In genomic region chr4:87723448-87723847, GRCm38 (mm10) we compare ENCODE assay signal across 32 mouse cellular contexts.
A peak's percentile ranks its signal among the peaks of the same experiment; 100 is the strongest.
DNase-seq lines count a peak whose midpoint lies in the region; ATAC-seq and TF ChIP-seq lines count a peak whose summit lies in the region.
"Had no signal": no experiment of that assay in that cellular context is flagged by ENCODE, and none has a peak within 500 bp of the region (broad histone marks: within the 10 kb centered on the region; RNA-seq: fewer than 3 reads in every experiment).

No protein-coding gene starts in this region.

- H3K4me3 ChIP-seq in layer of hippocampus, adult 2 months = no peak overlapping the region
- no peak overlapping the region for H3K4me3 ChIP-seq in hindbrain, embryonic 14.5 days (replicated peaks; ENCODE audit: low read length)
- H3K4me3 ChIP-seq: embryonic facial prominence, embryonic 12.5 days; erythroblast, embryonic 14.5 days; forebrain, embryonic 12.5 days; heart, embryonic 12.5 days; neural tube, embryonic 15.5 days had no signal

- 38% methylated on average over 6 of the region's 6 CpGs for WGBS in hindbrain, embryonic 14.5 days

- H3K36me3 ChIP-seq in hindbrain, embryonic 14.5 days (replicated peaks; ENCODE audit: control insufficient read depth, insufficient read depth) = no peaks in the 10 kb centered on the region
- H3K36me3 ChIP-seq: embryonic facial prominence, embryonic 12.5 days; forebrain, embryonic 12.5 days; G1E; heart, embryonic 12.5 days; neural tube, embryonic 15.5 days had no signal

- peak; percentile 29 to 39 for DNase-seq in layer of hippocampus, adult 2 months (ENCODE audit: low spot score in 2 of 2)
- no peak for DNase-seq in layer of hippocampus, postnatal 25 days (ENCODE audit: extremely low spot score in 1 of 2, low spot score in 1 of 2)
- peak; percentile 36 for DNase-seq in hindbrain, embryonic 14.5 days (ENCODE audit: low spot score)
- peak; percentile 49 for DNase-seq in mesoderm, embryonic 11.5 days (ENCODE audit: low read depth, low spot score)
- peak; percentile 28 for DNase-seq in retina, postnatal 1 day
- DNase-seq in kidney, adult 8-10 months = no peak
- no peak for DNase-seq in heart, postnatal 25 days (ENCODE audit: low spot score)
- DNase-seq: adrenal gland, postnatal 36 days; B cell, adult 2 months; cerebellum, adult 11-12 months; cerebellum, postnatal 10 days; gastrocnemius, postnatal 10 days; heart, postnatal 10 days; kidney, adult 18-20 months; layer of hippocampus, postnatal 36 days; liver, postnatal 0 days; right cerebral cortex, postnatal 14 days; thymus, adult 2 months had no signal

- no peaks in the 10 kb centered on the region for H3K9me3 ChIP-seq in hindbrain, embryonic 14.5 days (ENCODE audit: control insufficient read depth, low read length)
- H3K9me3 ChIP-seq: embryonic facial prominence, embryonic 12.5 days; forebrain, embryonic 12.5 days; G1E; heart, embryonic 12.5 days; neural tube, embryonic 15.5 days had no signal

- H3K27ac ChIP-seq in layer of hippocampus, adult 2 months = no peak overlapping the region
- no peak overlapping the region for H3K27ac ChIP-seq in hindbrain, embryonic 14.5 days
- H3K27ac ChIP-seq: embryonic facial prominence, embryonic 12.5 days; forebrain, embryonic 12.5 days; kidney, postnatal 0 days; macrophage; neural tube, embryonic 15.5 days; stomach, postnatal 0 days had no signal

- ATAC-seq in hindbrain, embryonic 14.5 days (ENCODE audit: low FRiP score) = peak; percentile 34; the same call in 1 of the 2 replicates
- ATAC-seq: inflammation-experienced regulatory T-cells, adult 6 months; liver, postnatal 0 days; lung, postnatal 0 days; Patski had no signal

- H3K4me1 ChIP-seq in hindbrain, embryonic 14.5 days (replicated peaks; ENCODE audit: control insufficient read depth, insufficient read depth, low read length) = no peaks in the 10 kb centered on the region
- H3K4me1 ChIP-seq: embryonic facial prominence, embryonic 12.5 days; heart, embryonic 12.5 days; neural tube, embryonic 15.5 days had no signal

- intact Hi-C loops in heart, postnatal 25 days (cut with DNase I) = no loop called here

- no peaks in the 10 kb centered on the region for H3K27me3 ChIP-seq in hindbrain, embryonic 14.5 days (ENCODE audit: control insufficient read depth, insufficient read depth, low read length)
- H3K27me3 ChIP-seq: CH12.LX; embryonic facial prominence, embryonic 12.5 days; forebrain, embryonic 12.5 days; heart, embryonic 12.5 days; neural tube, embryonic 15.5 days; Patski had no signal

- H3K9ac ChIP-seq in hindbrain, embryonic 14.5 days = no peak overlapping the region
- H3K9ac ChIP-seq: embryonic facial prominence, embryonic 12.5 days; forebrain, embryonic 12.5 days; heart, embryonic 12.5 days; liver, postnatal 0 days; neural tube, embryonic 15.5 days had no signal

- no peak for TF ChIP-seq CTCF in layer of hippocampus, adult 2 months (conservative IDR thresholded peaks at IDR 0.05)

- no peak overlapping the region for H3K4me2 ChIP-seq in hindbrain, embryonic 14.5 days (replicated peaks)
- H3K4me2 ChIP-seq: embryonic facial prominence, embryonic 12.5 days; forebrain, embryonic 12.5 days; heart, embryonic 12.5 days; liver, embryonic 11.5 days; neural tube, embryonic 15.5 days had no signal

Comparison
In these comparisons a context has a peak if more than half of its experiments do, and no peak if none do; other contexts are left out.
1. DNase-seq: peak in layer of hippocampus, adult 2 months (2 of 2), hindbrain, embryonic 14.5 days (single experiment), mesoderm, embryonic 11.5 days (single experiment) and retina, postnatal 1 day (single experiment); none in layer of hippocampus, postnatal 25 days (0 of 2), kidney, adult 8-10 months (0 of 2) and heart, postnatal 25 days (single experiment).